Comparison of ENCODE assay signal across 11 mouse cellular contexts in genomic region chr5:138694496-138695167, GRCm38 (mm10). TPM values are rescaled to one million over a fixed set of nuclear protein-coding genes. Genes with fewer than 3 reads are reported as not detected.
A peak's percentile ranks its signal among the peaks of the same experiment; 100 is the strongest.
DNase-seq lines count a peak whose midpoint lies in the region; ATAC-seq and TF ChIP-seq lines count a peak whose summit lies in the region.
"Had no signal": no experiment of that assay in that cellular context is flagged by ENCODE, and none has a peak within 500 bp of the region (broad histone marks: within the 10 kb centered on the region; RNA-seq: fewer than 3 reads in every experiment).

No protein-coding gene starts in this region.

- no peak overlapping the region for H3K9ac ChIP-seq in CH12.LX (ENCODE audit: insufficient read depth, low read depth)
- H3K9ac ChIP-seq: liver, embryonic 13.5 days had no signal

- H3K79me2 ChIP-seq in CH12.LX (replicated peaks; ENCODE audit: control insufficient read depth, extremely low read depth, insufficient read depth, poor library complexity, severe bottlenecking): no peaks in the 10 kb centered on the region

- dilution Hi-C loops in CH12.LX (cut with MboI; ENCODE audit: extremely low pct_ligation_motif_present, extremely low pct_unique_long_range_greater_than_20kb, low sequenced_read_pairs): no loop called here

- no peak overlapping the region for H3K4me3 ChIP-seq in CH12.LX (replicated peaks in 1 of 3; ENCODE audit: low read depth in 2 of 3, low read length in 2 of 3, poor library complexity in 1 of 3)
- H3K4me3 ChIP-seq in megakaryocyte, embryonic 14.5 days (replicated peaks): peak overlapping the region; percentile 82
- H3K4me3 ChIP-seq: liver, embryonic 13.5 days had no signal

- H3K9me3 ChIP-seq in CH12.LX (replicated peaks; ENCODE audit: low read length): peaks cover 5% of the 10 kb centered on the region
- peaks cover 17% of the 10 kb centered on the region for H3K9me3 ChIP-seq in megakaryocyte, embryonic 14.5 days
- H3K9me3 ChIP-seq: liver, embryonic 13.5 days had no signal

- ATAC-seq in frontal cortex, adult (ENCODE audit: low TSS enrichment): peak; percentile 20; the same call in 1 of the 2 replicates
- ATAC-seq: intestine, embryonic 16.5 days had no signal

- peak; percentile 24; the same call in 1 of the 2 replicates for TF ChIP-seq EP300 in CH12.LX (IDR thresholded peaks at IDR 0.05; ENCODE audit: low read length)

- DNase-seq in adrenal gland, postnatal 10 days: peak; percentile 15
- no peak for DNase-seq in adrenal gland, adult 18-20 months (ENCODE audit: low spot score in 2 of 2)
- peak; percentile 27 for DNase-seq in CH12.LX (ENCODE audit: extremely low read depth)
- no peak for DNase-seq in cerebellum, adult 11 months
- DNase-seq in cerebellum, postnatal 25 days: no peak
- no peak for DNase-seq in urinary bladder, postnatal 4 days (ENCODE audit: low spot score in 2 of 2)
- DNase-seq: cerebellum, postnatal 10 days; liver, embryonic 13.5 days had no signal

- no peak for TF ChIP-seq RAD21 in CH12.LX (IDR thresholded peaks at IDR 0.05; ENCODE audit: low read depth, low read length)

- no peaks in the 10 kb centered on the region for H3K36me3 ChIP-seq in CH12.LX (replicated peaks in 1 of 2; ENCODE audit: control insufficient read depth in 1 of 2, insufficient read depth in 1 of 2, low read length in 1 of 2)
- H3K36me3 ChIP-seq in megakaryocyte, embryonic 14.5 days (replicated peaks; ENCODE audit: low read length): peaks cover 6% of the 10 kb centered on the region
- H3K36me3 ChIP-seq: liver, embryonic 13.5 days had no signal

- H3K27me3 ChIP-seq in CH12.LX (replicated peaks): no peaks in the 10 kb centered on the region
- peaks cover 10% of the 10 kb centered on the region for H3K27me3 ChIP-seq in megakaryocyte, embryonic 14.5 days (replicated peaks)
- H3K27me3 ChIP-seq: liver, embryonic 13.5 days had no signal

- H3K4me2 ChIP-seq in CH12.LX (ENCODE audit: insufficient read depth, low read depth, poor library complexity, severe bottlenecking): no peak overlapping the region
- H3K4me2 ChIP-seq: liver, embryonic 13.5 days had no signal

- in situ Hi-C loops in CH12.LX (cut with MboI; ENCODE audit: low pct_ligation_motif_present, low pct_unique_long_range_greater_than_20kb, low sequenced_read_pairs): no loop called here

- peak overlapping the region; percentile 11; the same call in 1 of the 2 replicates for H3K27ac ChIP-seq in CH12.LX (ENCODE audit: insufficient read depth, low read depth)
- H3K27ac ChIP-seq: liver, embryonic 13.5 days had no signal

- TF ChIP-seq CTCF in CH12.LX (conservative IDR thresholded peaks at IDR 0.05 in 1 of 2, IDR thresholded peaks at IDR 0.05 in 1 of 2; ENCODE audit: low read depth in 2 of 2, low read length in 2 of 2): no peak

- peaks cover 6 to 20% of the 10 kb centered on the region in 2 experiments for H3K4me1 ChIP-seq in CH12.LX (ENCODE audit: control insufficient read depth in 1 of 2, insufficient read depth in 2 of 2)
- H3K4me1 ChIP-seq in megakaryocyte, embryonic 14.5 days: peaks cover 36% of the 10 kb centered on the region

- no peak for TF ChIP-seq POLR2A in CH12.LX (IDR thresholded peaks at IDR 0.05; ENCODE audit: low read depth, low read length)

TF ChIP-seq in CH12.LX, 34 proteins besides CTCF, POLR2A, EP300 and RAD21:
- TF ChIP-seq POLR2AphosphoS2 (IDR thresholded peaks at IDR 0.05; ENCODE audit: low read depth, low read length): no peak
- TF ChIP-seq MAFK (IDR thresholded peaks at IDR 0.05; ENCODE audit: insufficient replicate concordance, low read length): peak; percentile 83
TF ChIP-seq in CH12.LX: peak in this region for 1.

RNA-seq across cellular contexts. Expression of gene Fam20c, which starts 59.7 kb away (rescaled TPM):
- 10 to 100 TPM; 17.1 to 19.7 TPM for total RNA-seq in adrenal gland, postnatal 10 days (2021)
- total RNA-seq in adrenal gland, adult 18-20 months (2021): 10 to 100 TPM in 1 of 2 experiments, 1 to 10 TPM in 1; 7.9 to 15.8 TPM
- 0.13 and 0.50 TPM in 2 replicates for total RNA-seq in CH12.LX (2012; rRNA removed)
- 0.15 TPM in 2 replicates for total RNA-seq in CH12.LX (2014; rRNA removed)
- 0.46 and 0.84 TPM in 2 replicates for polyA plus RNA-seq in CH12.LX (2012; ENCODE audit: insufficient read length, low read depth)
- 8.0 and 54.6 TPM in 2 replicates for polyA plus RNA-seq in megakaryocyte, embryonic 14.5 days (2012; ENCODE audit: insufficient read depth, low replicate concordance)

Comparison
In these comparisons a context has a peak if more than half of its experiments do, and no peak if none do; other contexts are left out.
1. DNase-seq: peak in adrenal gland, postnatal 10 days (single experiment) and CH12.LX (single experiment); none in adrenal gland, adult 18-20 months (0 of 2), cerebellum, adult 11 months (single experiment), cerebellum, postnatal 25 days (0 of 2) and urinary bladder, postnatal 4 days (0 of 2).
2. RNA of gene Fam20c, which starts 59.7 kb away (total RNA-seq): 17.1 to 19.7 TPM in adrenal gland, postnatal 10 days and 7.9 to 15.8 TPM in adrenal gland, adult 18-20 months; 0.13 to 0.50 TPM in CH12.LX; every median in the first group is over 4 times any median in the second.